Mouse (Mus musculus): ENCODE measurements around the gene Mrpl21.

DNA sequence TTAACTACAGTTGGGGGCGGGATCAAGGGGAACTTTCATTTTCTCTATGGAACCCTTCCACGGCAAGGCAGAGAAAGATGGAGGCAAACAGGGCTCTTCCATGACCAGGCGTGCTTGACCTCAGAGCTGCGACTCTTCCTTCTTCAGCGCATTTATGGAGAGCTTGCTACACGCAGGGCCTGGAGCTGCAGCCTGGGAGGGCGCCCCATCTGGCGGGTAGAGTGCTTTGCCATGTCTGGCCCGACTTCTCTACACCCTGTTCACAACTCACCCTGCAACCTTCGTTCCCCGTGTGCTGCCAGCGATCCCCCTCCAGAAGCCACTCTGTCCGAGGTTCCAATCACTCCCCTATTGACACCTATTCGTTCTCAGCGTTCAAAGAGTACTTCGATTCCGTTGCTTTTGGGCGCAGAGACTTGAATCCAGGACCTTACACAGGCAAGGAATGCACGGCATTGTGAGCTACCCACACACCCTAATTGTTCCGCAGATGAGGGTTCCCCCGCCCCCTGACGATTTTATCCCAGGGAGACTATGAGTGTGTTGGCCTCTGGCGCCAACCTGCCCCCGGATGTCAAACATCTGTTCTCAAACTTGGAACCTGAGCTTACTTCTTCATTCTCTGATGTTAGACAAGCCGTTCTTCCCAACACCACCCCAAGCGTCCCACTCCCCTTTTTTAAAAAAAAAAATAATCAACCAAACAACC, 39.7 kb downstream of the Mrpl21 start, which contains the start of gene Cpt1a:
- TF ChIP-seq EP300 (IDR thresholded peaks at IDR 0.05; ENCODE audit: low read depth in 1 of 2, low read length in 2 of 2) = peak in 1 of 2 experiments; percentile 36; a peak in 1 of 4 replicates
- TF ChIP-seq CTCF (IDR thresholded peaks at IDR 0.05 in 2 of 3, conservative IDR thresholded peaks at IDR 0.05 in 1 of 3; ENCODE audit: control insufficient read depth in 1 of 3, insufficient read depth in 1 of 3, low read depth in 2 of 3, low read length in 3 of 3, poor library complexity in 1 of 3, severe bottlenecking in 1 of 3) = peak; percentile 53 to 71 (median 62)
- TF ChIP-seq RAD21 (IDR thresholded peaks at IDR 0.05; ENCODE audit: low read depth, low read length) = no peak
- no peak; a peak in 1 of 4 replicates for TF ChIP-seq POLR2A (IDR thresholded peaks at IDR 0.05; ENCODE audit: control insufficient read depth in 1 of 2, insufficient read depth in 1 of 2, low read depth in 1 of 2, low read length in 2 of 2, poor library complexity in 1 of 2)
- no peak; the same call in none of the 2 replicates for TF ChIP-seq HCFC1 (IDR thresholded peaks at IDR 0.05; ENCODE audit: low read depth, low read length)
- peak; percentile 55; the same call in 1 of the 2 replicates for TF ChIP-seq MAZ (IDR thresholded peaks at IDR 0.05; ENCODE audit: low read depth, low read length)
- TF ChIP-seq TCF12 (IDR thresholded peaks at IDR 0.05; ENCODE audit: low read depth, low read length) = peak; percentile 7; the same call in 1 of the 2 replicates
- TF ChIP-seq E2F4 (IDR thresholded peaks at IDR 0.05; ENCODE audit: borderline replicate concordance, low read depth, low read length) = peak; percentile 73; the same call in 1 of the 2 replicates
- no peak for TF ChIP-seq MEF2A (IDR thresholded peaks at IDR 0.05; ENCODE audit: extremely low read depth, insufficient replicate concordance, low read depth, low read length, poor library complexity, severe bottlenecking)
- peak; percentile 59; the same call in 1 of the 2 replicates for TF ChIP-seq SIN3A (IDR thresholded peaks at IDR 0.05; ENCODE audit: low read length)
- peak; percentile 21; the same call in 1 of the 2 replicates for TF ChIP-seq ZC3H11A (IDR thresholded peaks at IDR 0.05; ENCODE audit: low read depth, low read length)
- TF ChIP-seq GATA1 (IDR thresholded peaks at IDR 0.05; ENCODE audit: low read depth, low read length) = no peak
- TF ChIP-seq NRF1 (IDR thresholded peaks at IDR 0.05; ENCODE audit: insufficient read depth, low read depth, low read length, poor library complexity, severe bottlenecking) = no peak
